Mouse (Mus musculus) limb, embryonic 14.5 days (tissue): ENCODE measurements around the gene Sfxn1. TPM values are rescaled to one million over a fixed set of nuclear protein-coding genes. Genes with fewer than 3 reads are reported as not detected.
A peak's percentile ranks its signal among the peaks of the same experiment; 100 is the strongest.

Source experiments
- ATAC-seq: fragments of 200-750 bp; cut with Nextera tagmentation; 2 replicates; pipeline ENCODE4 v1.8.0; 2017; ENCODE audit warnings: low read depth, moderate number of reproducible peaks, moderate TSS enrichment; ENCODE audit not compliant: low FRiP score
- DNase-seq: peaks from one replicate; pipeline ENCODE4 v3.0.0-alpha.2; 2015; ENCODE audit warnings: low spot score
- H3K27ac ChIP-seq: fragments of 300-500 bp; sonication (generic); replicated peaks from 2 replicates; pipeline ENCODE4 v1.5.1; 2014; ENCODE audit warnings: low read depth, mild to moderate bottlenecking, low read length, moderate library complexity, mixed read lengths
- H3K27me3 ChIP-seq: fragments of 300-500 bp; sonication (generic); 2 replicates; pipeline ENCODE4 v1.6.1; 2014; ENCODE audit warnings: low read length, mixed read lengths; ENCODE audit not compliant: control insufficient read depth, insufficient read depth
- H3K36me3 ChIP-seq: fragments of 300-500 bp; sonication (generic); 2 replicates; pipeline ENCODE4 v1.6.1; 2014; ENCODE audit warnings: mild to moderate bottlenecking, low read length, moderate library complexity, mixed read lengths; ENCODE audit not compliant: control insufficient read depth, insufficient read depth
- H3K4me1 ChIP-seq: fragments of 300-500 bp; sonication (generic); 2 replicates; pipeline ENCODE4 v1.6.1; 2014; ENCODE audit warnings: antibody characterized with exemption, low read length, mixed read lengths; ENCODE audit not compliant: control insufficient read depth, insufficient read depth
- H3K4me2 ChIP-seq: fragments of 300-500 bp; sonication (generic); replicated peaks from 2 replicates; pipeline ENCODE4 v1.6.1; 2014; ENCODE audit warnings: low read depth, mild to moderate bottlenecking, low read length, moderate library complexity; ENCODE audit not compliant: severe bottlenecking
- H3K4me3 ChIP-seq: fragments of 300-500 bp; sonication (generic); replicated peaks from 2 replicates; pipeline ENCODE4 v1.5.1; 2014; ENCODE audit warnings: low read length
- H3K9ac ChIP-seq: fragments of 300-500 bp; sonication (generic); 2 replicates; pipeline ENCODE4 v1.6.1; 2014; ENCODE audit warnings: mild to moderate bottlenecking, low read depth, low read length, moderate library complexity; ENCODE audit not compliant: severe bottlenecking
- H3K9me3 ChIP-seq: fragments of 300-500 bp; sonication (generic); 2 replicates; pipeline ENCODE4 v1.6.1; 2016; ENCODE audit warnings: low read length; ENCODE audit not compliant: control insufficient read depth
- POLR2A ChIP-seq: fragments of 200-500 bp; IDR thresholded peaks from 2 replicates; pipeline ENCODE4 v1.8.0; 2012; ENCODE audit warnings: inconsistent platforms, mild to moderate bottlenecking, moderate library complexity, borderline replicate concordance; ENCODE audit not compliant: insufficient read depth, insufficient read length; ENCODE audit errors: extremely low read depth
- WGBS: fragments of 180-500 bp; shearing (Covaris S2); extraction: QIAGEN DNeasy Blood & Tissue Kit; methylation state at CpG from one replicate; pipeline ENCODE4 v1.1.7; 2014; 5-methylcytosine and 5-hydroxymethylcytosine counted together
- polyA plus RNA-seq, 2 experiments: library from polyadenylated mRNA; depleted of rRNA in 1 of 2; stranded (reverse) in 1 of 2; unstranded in 1 of 2; fragments of >200 nt; fragmentation: Nextera tagmentation in 1 of 2; extraction: Ambion mirVana in 1 of 2; gene quantifications; 2 replicates each; pipeline versions ENCODE4 v1.2.1 to v1.2.3; 2012 to 2014

Sfxn1 gene
- polyA plus RNA-seq, 2 experiments, result 26.7 to 49.9 TPM

- H3K27ac ChIP-seq, result no peak overlapping the region
- H3K4me2 ChIP-seq, result no peak overlapping the region
- H3K27me3 ChIP-seq, result no peaks in the 10 kb centered on the region
- H3K9me3 ChIP-seq, result no peaks in the 10 kb centered on the region
- H3K4me3 ChIP-seq, result no peak overlapping the region
- no peaks in the 10 kb centered on the region for H3K4me1 ChIP-seq
- no peak for ATAC-seq
- peaks cover 18% of the 10 kb centered on the region for H3K36me3 ChIP-seq
- no peak for TF ChIP-seq POLR2A
- no peak for DNase-seq
- 88% methylated on average over 3 of the region's 3 CpGs for WGBS
- H3K9ac ChIP-seq, result no peak overlapping the region
Observed at GRCm38 (mm10) chr13:54103271-54103670, 31.6 kb downstream of the Sfxn1 start.

- DNase-seq, result no peak
- ATAC-seq, result no peak
- no peak overlapping the region for H3K4me2 ChIP-seq
- H3K9ac ChIP-seq, result no peak overlapping the region
- no peak for TF ChIP-seq POLR2A
- no peak overlapping the region for H3K4me3 ChIP-seq
- H3K27me3 ChIP-seq, result no peaks in the 10 kb centered on the region
- H3K36me3 ChIP-seq, result peaks cover 18% of the 10 kb centered on the region
- H3K4me1 ChIP-seq, result no peaks in the 10 kb centered on the region
- no peak overlapping the region for H3K27ac ChIP-seq
- H3K9me3 ChIP-seq, result no peaks in the 10 kb centered on the region
- WGBS, result 57% methylated on average over 10 of the region's 10 CpGs
Observed at GRCm38 (mm10) chr13:54103866-54104265, 32.2 kb downstream of the Sfxn1 start.

- H3K9ac ChIP-seq, result no peak overlapping the region
- no peak overlapping the region for H3K27ac ChIP-seq
- 55% methylated on average over 11 of the region's 11 CpGs for WGBS
- H3K27me3 ChIP-seq, result no peaks in the 10 kb centered on the region
- H3K4me1 ChIP-seq, result no peaks in the 10 kb centered on the region
- no peak overlapping the region for H3K4me3 ChIP-seq
- no peak for TF ChIP-seq POLR2A
- no peaks in the 10 kb centered on the region for H3K36me3 ChIP-seq
- H3K9me3 ChIP-seq, result no peaks in the 10 kb centered on the region
- DNase-seq (peak; percentile 77), ATAC-seq (no peak)
- no peak overlapping the region for H3K4me2 ChIP-seq
Observed at GRCm38 (mm10) chr13:54113819-54114550, 42.3 kb downstream of the Sfxn1 start.

- H3K36me3 ChIP-seq, result no peaks in the 10 kb centered on the region
- 60% methylated on average over 5 of the region's 5 CpGs for WGBS
- H3K4me2 ChIP-seq, result no peak overlapping the region
- no peaks in the 10 kb centered on the region for H3K9me3 ChIP-seq
- ATAC-seq (no peak), DNase-seq (no peak)
- H3K27me3 ChIP-seq, result no peaks in the 10 kb centered on the region
- H3K4me1 ChIP-seq, result no peaks in the 10 kb centered on the region
- no peak for TF ChIP-seq POLR2A
- no peak overlapping the region for H3K4me3 ChIP-seq
- no peak overlapping the region for H3K27ac ChIP-seq
- no peak overlapping the region for H3K9ac ChIP-seq
Observed at GRCm38 (mm10) chr13:54114931-54115330, 43.3 kb downstream of the Sfxn1 start.

- DNase-seq, result no peak
- Histone ChIP-seq H3K27ac (no peak overlapping the region), H3K9me3 (no peaks in the 10 kb centered on the region), H3K27me3 (no peaks in the 10 kb centered on the region), H3K36me3 (no peaks in the 10 kb centered on the region), H3K9ac (no peak overlapping the region), H3K4me1 (no peaks in the 10 kb centered on the region), H3K4me3 (no peak overlapping the region), H3K4me2 (no peak overlapping the region)
- ATAC-seq, result no peak
- 70% methylated on average over 6 of the region's 6 CpGs for WGBS
- no peak for TF ChIP-seq POLR2A
Observed at GRCm38 (mm10) chr13:54115779-54116178, 44.1 kb downstream of the Sfxn1 start.
